8 mouse cellular contexts compared by ENCODE assay signal in genomic region chr14:74913381-74914230, GRCm38 (mm10). TPM values are rescaled to one million over a fixed set of nuclear protein-coding genes. Genes with fewer than 3 reads are reported as not detected.
DNase-seq lines count a peak whose midpoint lies in the region; ATAC-seq lines count a peak whose summit lies in the region.

No protein-coding gene starts in this region.

- H3K4me1 ChIP-seq in embryonic facial prominence, embryonic 12.5 days = peaks cover 38% of the 10 kb centered on the region
- H3K4me1 ChIP-seq in stomach, embryonic 16.5 days (ENCODE audit: control insufficient read depth, insufficient read depth, low read length) = peaks cover 39% of the 10 kb centered on the region

- H3K9ac ChIP-seq in embryonic facial prominence, embryonic 12.5 days = no peak overlapping the region
- peak overlapping the region; percentile 44; the same call in 1 of the 2 replicates for H3K9ac ChIP-seq in stomach, embryonic 16.5 days (ENCODE audit: low read length)

- no peak overlapping the region for H3K4me3 ChIP-seq in embryonic facial prominence, embryonic 12.5 days
- H3K4me3 ChIP-seq in stomach, embryonic 16.5 days (replicated peaks; ENCODE audit: low read length) = no peak overlapping the region

- peak overlapping the region; percentile 78 for H3K27ac ChIP-seq in embryonic facial prominence, embryonic 12.5 days
- peak overlapping the region; percentile 88 for H3K27ac ChIP-seq in stomach, embryonic 16.5 days (ENCODE audit: low read length)

- ATAC-seq in embryonic facial prominence, embryonic 12.5 days (ENCODE audit: insufficient number of reproducible peaks, insufficient read depth, low FRiP score, low TSS enrichment) = no peak
- no peak; the same call in 1 of the 2 replicates for ATAC-seq in stomach, embryonic 16.5 days (ENCODE audit: insufficient read depth, low FRiP score)
- ATAC-seq in cerebellum, adult (ENCODE audit: insufficient number of reproducible peaks, low FRiP score, low TSS enrichment) = no peak
- no peak for ATAC-seq in CD4-positive, CD25-positive, alpha-beta regulatory T cell, adult 4 months

- WGBS in embryonic facial prominence, embryonic 12.5 days = 52% methylated on average over 20 of the region's 20 CpGs
- 37% methylated on average over 20 of the region's 20 CpGs for WGBS in stomach, embryonic 16.5 days

- no peak overlapping the region for H3K4me2 ChIP-seq in embryonic facial prominence, embryonic 12.5 days (replicated peaks)
- peak overlapping the region; percentile 29 for H3K4me2 ChIP-seq in stomach, embryonic 16.5 days (ENCODE audit: low read depth, low read length)

- H3K27me3 ChIP-seq in embryonic facial prominence, embryonic 12.5 days = no peaks in the 10 kb centered on the region
- no peaks in the 10 kb centered on the region for H3K27me3 ChIP-seq in stomach, embryonic 16.5 days (ENCODE audit: control insufficient read depth, insufficient read depth, low read length)

- H3K36me3 ChIP-seq in embryonic facial prominence, embryonic 12.5 days = no peaks in the 10 kb centered on the region
- H3K36me3 ChIP-seq in stomach, embryonic 16.5 days (ENCODE audit: control insufficient read depth, insufficient read depth, low read length) = no peaks in the 10 kb centered on the region

- DNase-seq in ovary, adult 18-20 months (ENCODE audit: low spot score) = peak; percentile 65
- no peak for DNase-seq in ovary, postnatal 10 days (ENCODE audit: low spot score)
- DNase-seq in kidney, postnatal 10 days = peak; percentile 76
- no peak for DNase-seq in MN1 (ENCODE audit: low spot score)

- no peaks in the 10 kb centered on the region for H3K9me3 ChIP-seq in embryonic facial prominence, embryonic 12.5 days
- H3K9me3 ChIP-seq in stomach, embryonic 16.5 days (replicated peaks; ENCODE audit: control insufficient read depth, low read length) = no peaks in the 10 kb centered on the region

RNA-seq across cellular contexts. Expression of gene Lrch1, which starts 34.1 kb away (rescaled TPM):
- 15.3 and 15.7 TPM in 2 replicates for polyA plus RNA-seq in embryonic facial prominence, embryonic 12.5 days (2016; fragmentation: Nextera tagmentation; extraction: Ambion mirVana)
- 12.4 and 13.2 TPM in 2 replicates for polyA plus RNA-seq in stomach, embryonic 16.5 days (2015; fragmentation: Nextera tagmentation; extraction: Ambion mirVana)
- polyA plus RNA-seq in CD4-positive, CD25-positive, alpha-beta regulatory T cell, adult 4 months (2017; shearing (Covaris generic)) = 10 to 100 TPM; 30.1 to 30.3 TPM

Comparison
In these comparisons a context has a peak if more than half of its experiments do, and no peak if none do; other contexts are left out.
1. DNase-seq: peak in ovary, adult 18-20 months (single experiment) and kidney, postnatal 10 days (single experiment); none in ovary, postnatal 10 days (single experiment) and MN1 (single experiment).